Mouse (Mus musculus): Measurements from ENCODE around the gene Crnn.

DNA sequence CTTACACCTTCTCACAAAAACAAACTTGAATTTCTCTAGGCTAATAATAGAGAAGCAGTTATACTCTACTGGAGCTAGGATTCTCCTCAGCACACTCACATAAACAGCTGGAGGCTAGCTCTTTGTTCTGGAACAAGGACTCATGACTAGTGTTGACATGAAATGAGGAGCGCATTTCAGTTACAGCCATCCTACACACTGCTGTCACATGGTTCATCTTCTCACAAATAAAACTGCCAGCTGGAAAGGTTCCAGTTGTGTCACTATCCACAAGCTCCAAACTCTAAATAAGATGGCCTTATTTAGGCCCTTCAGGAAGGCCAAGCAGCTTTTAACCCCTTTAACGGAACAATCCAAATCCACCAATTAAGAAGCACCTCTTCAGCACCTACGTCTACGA, 36.3 kb downstream of the Crnn start:
- TF ChIP-seq TAL1 (IDR thresholded peaks at IDR 0.05; ENCODE audit: low read length) (no peak), GATA1 (IDR thresholded peaks at IDR 0.05; ENCODE audit: low read length) (no peak)
